7 mouse cellular contexts compared by ENCODE assay signal in the genomic region with DNA sequence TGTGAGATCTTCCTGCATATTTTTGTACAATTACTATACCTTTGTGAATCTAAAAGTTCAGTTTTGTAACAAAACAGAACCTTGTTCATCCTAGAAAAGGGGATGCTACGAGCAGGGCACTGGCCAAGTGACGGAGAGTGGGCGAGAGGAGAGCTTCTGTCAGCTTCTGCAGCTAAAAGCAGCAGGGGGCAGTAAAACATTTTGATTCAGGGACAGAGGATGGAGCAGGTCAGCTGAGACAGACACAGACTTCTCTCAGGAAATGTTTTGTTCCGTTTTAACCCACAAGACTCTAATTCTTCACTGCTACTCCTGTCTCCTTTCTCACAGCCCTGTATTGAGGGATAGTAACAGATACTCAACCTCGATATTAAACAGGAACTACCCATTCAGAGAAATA. TPM values are rescaled to one million over a fixed set of nuclear protein-coding genes. Genes with fewer than 3 reads are reported as not detected.
A peak's percentile ranks its signal among the peaks of the same experiment; 100 is the strongest.
DNase-seq lines count a peak whose midpoint lies in the region; ATAC-seq and TF ChIP-seq lines count a peak whose summit lies in the region.

No protein-coding gene starts in this region.

- in situ Hi-C loops in Patski (cut with MboI; ENCODE audit: low pct_unique_long_range_greater_than_20kb), result no loop called here

- TF ChIP-seq CTCF in Patski (IDR thresholded peaks at IDR 0.05), result peak; percentile 38

- POLR2A ChIA-PET in Patski (lab: Charles Lee), result no interaction called here

- ATAC-seq in Patski, result no peak

- H3K27me3 ChIP-seq in Patski, result peaks cover 24% of the 10 kb centered on the region

- CTCF ChIA-PET in Patski (lab: Charles Lee), result interaction anchor here (0.7 kb wide), 1 partner anchor 8 kb away, joined by 3 read pairs; no protein-coding TSS in a partner anchor

- intact Hi-C loops in left cerebral cortex, postnatal 36 days (cut with DNase I), result no loop called here

- peak; percentile 24 to 28 for DNase-seq in left cerebral cortex, adult 18-20 months (ENCODE audit: low spot score in 2 of 2)
- no peak for DNase-seq in left cerebral cortex, postnatal 36 days (ENCODE audit: low spot score in 2 of 2)
- no peak for DNase-seq in Patski (ENCODE audit: low read depth, low spot score)
- peak; percentile 14 for DNase-seq in embryo, embryonic 11.5 days (ENCODE audit: low read depth, low spot score)
- DNase-seq in kidney, postnatal 36 days, result peak; percentile 48 to 65
- peak; percentile 11 for DNase-seq in retina, postnatal 7 days (ENCODE audit: low read depth, low spot score)
- no peak for DNase-seq in urinary bladder, postnatal 10 days (ENCODE audit: low spot score)

RNA-seq across cellular contexts. Expression of gene Slit2, which starts 55.1 kb away (rescaled TPM):
- total RNA-seq in left cerebral cortex, adult 18-20 months (2021), result 10 to 100 TPM; 23.5 to 24.3 TPM
- total RNA-seq in left cerebral cortex, postnatal 36 days (2021), result 10 to 100 TPM; 39.2 to 40.3 TPM
- polyA plus RNA-seq in Patski (2021), result 1.7 TPM

Comparison
In these comparisons a context has a peak if more than half of its experiments do, and no peak if none do; other contexts are left out.
1. DNase-seq: peak in left cerebral cortex, adult 18-20 months (2 of 2), embryo, embryonic 11.5 days (single experiment), kidney, postnatal 36 days (2 of 2) and retina, postnatal 7 days (single experiment); none in left cerebral cortex, postnatal 36 days (0 of 2), Patski (single experiment) and urinary bladder, postnatal 10 days (single experiment).